Comparison of ENCODE assay signal across 25 mouse cellular contexts in the genomic region with DNA sequence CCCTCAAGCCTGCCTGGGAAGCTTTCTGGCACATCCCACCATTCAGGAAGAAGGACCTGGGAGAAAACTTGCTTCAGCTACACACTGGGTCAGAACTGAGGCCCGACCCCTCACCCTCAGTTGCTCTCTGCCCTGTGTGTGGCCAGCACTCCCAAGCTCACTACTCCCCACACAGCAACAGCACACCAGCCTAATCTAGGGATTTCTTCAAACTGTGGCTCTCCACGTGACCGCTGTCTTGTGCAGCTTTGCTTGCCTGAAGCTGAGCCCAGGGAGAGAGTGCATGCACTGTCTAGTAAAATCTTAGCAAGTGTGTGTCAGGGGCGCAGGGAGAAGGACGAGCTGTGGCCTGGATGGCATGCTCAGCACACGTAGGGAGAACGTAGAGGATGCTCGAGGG. TPM values are rescaled to one million over a fixed set of nuclear protein-coding genes. Genes with fewer than 3 reads are reported as not detected.
DNase-seq lines count a peak whose midpoint lies in the region; ATAC-seq and TF ChIP-seq lines count a peak whose summit lies in the region.
"Had no signal": no experiment of that assay in that cellular context is flagged by ENCODE, and none has a peak within 500 bp of the region (broad histone marks: within the 10 kb centered on the region; RNA-seq: fewer than 3 reads in every experiment).

No protein-coding gene starts in this region.

- intact Hi-C loops in heart, postnatal 14 days (cut with DNase I), result no loop called here

- no peak for ATAC-seq in midbrain, embryonic 11.5 days (ENCODE audit: low FRiP score)
- no peak for ATAC-seq in midbrain, postnatal 0 days (ENCODE audit: low FRiP score)
- ATAC-seq: forebrain, embryonic 14.5 days; forebrain, postnatal 0 days; hindbrain, embryonic 16.5 days; Patski had no signal

- no peak for TF ChIP-seq CTCF in midbrain, postnatal 0 days (IDR thresholded peaks at IDR 0.05)

- no peaks in the 10 kb centered on the region for H3K27me3 ChIP-seq in heart, embryonic 10.5 days (ENCODE audit: insufficient read depth, poor library complexity, severe bottlenecking)
- no peaks in the 10 kb centered on the region for H3K27me3 ChIP-seq in midbrain, embryonic 11.5 days (ENCODE audit: control insufficient read depth, insufficient read depth, low read length)
- H3K27me3 ChIP-seq in midbrain, postnatal 0 days (ENCODE audit: insufficient read depth, low read length), result no peaks in the 10 kb centered on the region
- H3K27me3 ChIP-seq in limb, embryonic 10.5 days (ENCODE audit: low read depth, poor library complexity, severe bottlenecking), result no peaks in the 10 kb centered on the region
- H3K27me3 ChIP-seq: CH12.LX, Patski had no signal

- no peak overlapping the region for H3K27ac ChIP-seq in heart, embryonic 10.5 days
- H3K27ac ChIP-seq in midbrain, embryonic 11.5 days (ENCODE audit: low read depth, low read length), result no peak overlapping the region
- H3K27ac ChIP-seq in midbrain, postnatal 0 days (ENCODE audit: low read depth, low read length), result no peak overlapping the region
- no peak overlapping the region for H3K27ac ChIP-seq in limb, embryonic 10.5 days
- H3K27ac ChIP-seq: forebrain, embryonic 10.5 days; gastrocnemius, adult 2 months; hindbrain, embryonic 10.5 days; hindbrain, embryonic 13.5 days had no signal

- no peak overlapping the region for H3K4me2 ChIP-seq in midbrain, embryonic 11.5 days
- no peak overlapping the region for H3K4me2 ChIP-seq in midbrain, postnatal 0 days (ENCODE audit: low read depth, low read length, poor library complexity, severe bottlenecking)
- H3K4me2 ChIP-seq: hindbrain, embryonic 13.5 days had no signal

- H3K4me3 ChIP-seq in heart, embryonic 10.5 days, result no peak overlapping the region
- H3K4me3 ChIP-seq in midbrain, embryonic 11.5 days (ENCODE audit: low read depth, low read length), result no peak overlapping the region
- H3K4me3 ChIP-seq in midbrain, postnatal 0 days (ENCODE audit: low read depth, low read length), result no peak overlapping the region
- H3K4me3 ChIP-seq in limb, embryonic 10.5 days, result no peak overlapping the region
- H3K4me3 ChIP-seq: forebrain, embryonic 10.5 days; gastrocnemius, adult 2 months; hindbrain, embryonic 10.5 days; hindbrain, embryonic 13.5 days had no signal

- peak; percentile 59 for DNase-seq in heart, embryonic 10.5 days (ENCODE audit: low spot score)
- no peak for DNase-seq in heart, postnatal 14 days
- peak; percentile 56 for DNase-seq in midbrain, embryonic 11.5 days (ENCODE audit: low spot score, missing footprints)
- DNase-seq in midbrain, postnatal 0 days (ENCODE audit: low spot score), result no peak
- DNase-seq in limb, embryonic 10.5 days (ENCODE audit: low spot score), result peak; percentile 22
- no peak for DNase-seq in urinary bladder, postnatal 10 days (ENCODE audit: low spot score)
- DNase-seq: adrenal gland, postnatal 10 days; adrenal gland, postnatal 36 days; B cell, adult 2 months; cerebellum, adult 18-20 months; cerebellum, adult 9-10 months; cerebellum, postnatal 14 days; forebrain, postnatal 0 days; gastrocnemius, adult 2 months; gastrocnemius, postnatal 14 days; heart, adult 18-20 months; heart, postnatal 36 days had no signal

- peaks cover 6% of the 10 kb centered on the region; the same call in 1 of the 2 replicates for H3K4me1 ChIP-seq in heart, embryonic 10.5 days
- no peaks in the 10 kb centered on the region for H3K4me1 ChIP-seq in midbrain, embryonic 11.5 days (ENCODE audit: control insufficient read depth, insufficient read depth, low read length)
- H3K4me1 ChIP-seq in midbrain, postnatal 0 days (ENCODE audit: insufficient read depth, low read length), result no peaks in the 10 kb centered on the region
- peaks cover 14% of the 10 kb centered on the region for H3K4me1 ChIP-seq in limb, embryonic 10.5 days

- H3K9ac ChIP-seq in midbrain, embryonic 11.5 days (ENCODE audit: low read length), result no peak overlapping the region
- no peak overlapping the region for H3K9ac ChIP-seq in midbrain, postnatal 0 days (replicated peaks; ENCODE audit: low read length, poor library complexity, severe bottlenecking)
- H3K9ac ChIP-seq: forebrain, postnatal 0 days; hindbrain, embryonic 13.5 days had no signal

- H3K36me3 ChIP-seq in heart, embryonic 10.5 days, result no peaks in the 10 kb centered on the region
- H3K36me3 ChIP-seq in midbrain, embryonic 11.5 days (ENCODE audit: control insufficient read depth, insufficient read depth, low read length), result no peaks in the 10 kb centered on the region
- no peaks in the 10 kb centered on the region for H3K36me3 ChIP-seq in midbrain, postnatal 0 days (ENCODE audit: insufficient read depth, low read length)
- H3K36me3 ChIP-seq in limb, embryonic 10.5 days, result no peaks in the 10 kb centered on the region
- H3K36me3 ChIP-seq: forebrain, embryonic 10.5 days; G1E; hindbrain, embryonic 10.5 days; hindbrain, embryonic 13.5 days had no signal

- WGBS in heart, embryonic 10.5 days, result 83% methylated on average over 8 of the region's 8 CpGs
- 84% methylated on average over 8 of the region's 8 CpGs for WGBS in midbrain, embryonic 11.5 days
- WGBS in midbrain, postnatal 0 days, result 87% methylated on average over 8 of the region's 8 CpGs
- WGBS in limb, embryonic 10.5 days, result 88% methylated on average over 8 of the region's 8 CpGs

- H3K9me3 ChIP-seq in heart, embryonic 10.5 days, result peaks cover 2% of the 10 kb centered on the region; the same call in 1 of the 2 replicates
- no peaks in the 10 kb centered on the region; the same call in 1 of the 2 replicates for H3K9me3 ChIP-seq in midbrain, embryonic 11.5 days (ENCODE audit: control insufficient read depth, low read length)
- no peaks in the 10 kb centered on the region for H3K9me3 ChIP-seq in midbrain, postnatal 0 days (ENCODE audit: low read length)
- H3K9me3 ChIP-seq in limb, embryonic 10.5 days (replicated peaks), result no peaks in the 10 kb centered on the region
- H3K9me3 ChIP-seq: G1E; hindbrain, embryonic 10.5 days had no signal

RNA-seq across cellular contexts. Expression of gene Vangl1, which starts 18.3 kb away (rescaled TPM):
- 26.5 and 32.8 TPM in 2 replicates for polyA plus RNA-seq in heart, embryonic 10.5 days (2016; fragmentation: Nextera tagmentation; extraction: Ambion mirVana)
- 10 to 100 TPM; 19.0 to 20.0 TPM for total RNA-seq in heart, postnatal 14 days (2021)
- polyA plus RNA-seq in midbrain, embryonic 11.5 days (2014; fragmentation: Nextera tagmentation; extraction: Ambion mirVana), result 9.3 and 10.2 TPM in 2 replicates
- 16.8 and 22.5 TPM in 2 replicates for total RNA-seq in midbrain, postnatal 0 days (2014; rRNA removed)
- 7.1 and 8.9 TPM in 2 replicates for polyA plus RNA-seq in midbrain, postnatal 0 days (2015; fragmentation: Nextera tagmentation; extraction: Ambion mirVana)
- 11.8 and 14.8 TPM in 2 replicates for polyA plus RNA-seq in limb, embryonic 10.5 days (2016; fragmentation: Nextera tagmentation; extraction: Ambion mirVana)
- total RNA-seq: CH12.LX had no signal

Comparison
In these comparisons a context has a peak if more than half of its experiments do, and no peak if none do; other contexts are left out.
1. DNase-seq: peak in heart, embryonic 10.5 days (single experiment), midbrain, embryonic 11.5 days (single experiment) and limb, embryonic 10.5 days (single experiment); none in heart, postnatal 14 days (0 of 2), midbrain, postnatal 0 days (single experiment) and urinary bladder, postnatal 10 days (single experiment).